Mouse (Mus musculus): ENCODE data around the gene Hoxa9.

Gene Hoxa9

GRCm38 (mm10) chr6:52242801-52243332 lies 12.0 kb upstream of the Hoxa9 start:
- DNase-seq, result no peak

- no peak for DNase-seq
Observed at GRCm38 (mm10) chr6:52241001-52241621, 10.2 kb upstream of the Hoxa9 start.

GRCm38 (mm10) chr6:52240389-52241000 lies 9.6 kb upstream of the Hoxa9 start, which contains the start of gene Hoxa10:
Hoxa10 (minus strand) TSS chr6:52240854.
- peak; percentile 85 for DNase-seq

- DNase-seq, result no peak
Observed at GRCm38 (mm10) chr6:52239625-52240388, 8.9 kb upstream of the Hoxa9 start.

- no peak for DNase-seq
Observed at GRCm38 (mm10) chr6:52238976-52239375, 8.1 kb upstream of the Hoxa9 start.

GRCm38 (mm10) chr6:52238155-52238545 lies 7.3 kb upstream of the Hoxa9 start:
- DNase-seq, result no peak

GRCm38 (mm10) chr6:52237346-52238154 lies 6.7 kb upstream of the Hoxa9 start:
- DNase-seq, result no peak

GRCm38 (mm10) chr6:52236806-52237205 lies 5.9 kb upstream of the Hoxa9 start:
- no peak for DNase-seq

GRCm38 (mm10) chr6:52235866-52236265 lies 5.0 kb upstream of the Hoxa9 start:
- no peak for DNase-seq

GRCm38 (mm10) chr6:52235267-52235666 lies 4.4 kb upstream of the Hoxa9 start:
- no peak for DNase-seq

- DNase-seq, result no peak
Observed at GRCm38 (mm10) chr6:52234428-52235140, 3.7 kb upstream of the Hoxa9 start.

GRCm38 (mm10) chr6:52233546-52234427 lies 2.9 kb upstream of the Hoxa9 start:
- DNase-seq, result no peak

- DNase-seq, result no peak
Observed at GRCm38 (mm10) chr6:52232984-52233545, 2.2 kb upstream of the Hoxa9 start.

- DNase-seq, result no peak
Observed at GRCm38 (mm10) chr6:52232568-52232965, 1.7 kb upstream of the Hoxa9 start.

GRCm38 (mm10) chr6:52231885-52232567 lies 1.1 kb upstream of the Hoxa9 start:
- no peak for DNase-seq

GRCm38 (mm10) chr6:52229558-52230416 lies 1.1 kb downstream of the Hoxa9 start:
- DNase-seq, result no peak

- DNase-seq, result no peak
Observed at GRCm38 (mm10) chr6:52228475-52229465, 2.1 kb downstream of the Hoxa9 start.

All from lung, postnatal 14 days (tissue).